Mouse (Mus musculus) spleen, adult 2 months (tissue): ENCODE results near the gene Gm3159.
"Not testable (repeated sequence)": the region's sequence is repeated elsewhere in the genome, so short reads cannot be mapped to it uniquely, and the experiment has no call there.

ENCODE experiments used
- CTCF ChIP-seq: fragments of 200-500 bp; IDR thresholded peaks from 2 replicates; pipeline ENCODE4 v1.5.1; 2011; ENCODE audit warnings: mild to moderate bottlenecking, inconsistent platforms; ENCODE audit not compliant: insufficient read depth, insufficient read length, insufficient replicate concordance; ENCODE audit errors: extremely low read depth
- POLR2A ChIP-seq: fragments of 200-500 bp; IDR thresholded peaks from 2 replicates; pipeline ENCODE4 v1.6.1; 2011; ENCODE audit warnings: low read depth, low read length, inconsistent platforms

DNA sequence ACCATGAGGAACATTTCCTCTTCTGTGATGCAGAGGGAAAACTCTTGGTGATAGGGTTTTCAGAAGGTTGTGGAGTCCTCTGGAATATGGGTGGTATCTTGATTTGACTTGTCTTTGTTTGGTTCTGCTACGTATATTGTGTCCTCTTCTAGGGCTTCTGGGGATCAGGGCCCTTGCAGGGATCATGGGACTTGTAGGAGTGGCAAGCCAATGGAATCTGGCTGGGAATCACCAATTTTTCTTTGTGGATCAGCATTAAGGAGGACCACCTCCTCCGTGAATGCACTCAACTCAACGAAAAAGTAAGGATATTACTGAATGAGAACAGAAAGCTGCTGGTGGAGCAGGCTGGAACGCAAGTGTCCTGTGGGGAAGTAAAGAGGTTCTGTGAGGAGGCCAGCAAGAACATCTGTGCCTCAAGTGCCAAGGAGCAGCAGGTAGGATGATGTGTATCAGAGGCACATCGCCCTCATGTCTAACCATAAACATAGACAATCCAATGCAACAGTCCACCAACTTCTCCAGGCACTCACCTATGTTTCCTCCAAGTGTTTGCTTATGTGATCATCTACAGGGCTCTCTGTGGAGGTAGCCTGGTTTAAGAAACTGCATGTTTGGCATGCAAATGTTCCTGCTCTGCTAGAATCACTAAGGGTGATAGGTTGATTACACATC is 2.9 kb downstream of the Gm3159 start:
- TF ChIP-seq POLR2A, CTCF: not testable (repeated sequence)
